Mouse (Mus musculus) layer of hippocampus, adult 9-10 months (tissue): ENCODE data around the gene Agpat4.
"Not testable (repeated sequence)": the region's sequence is repeated elsewhere in the genome, so short reads cannot be mapped to it uniquely, and the experiment has no call there.

Source experiments
- DNase-seq: peaks from one replicate; pipeline ENCODE4 v3.0.0; 2022; ENCODE audit warnings: low spot score

The Agpat4 gene

DNA sequence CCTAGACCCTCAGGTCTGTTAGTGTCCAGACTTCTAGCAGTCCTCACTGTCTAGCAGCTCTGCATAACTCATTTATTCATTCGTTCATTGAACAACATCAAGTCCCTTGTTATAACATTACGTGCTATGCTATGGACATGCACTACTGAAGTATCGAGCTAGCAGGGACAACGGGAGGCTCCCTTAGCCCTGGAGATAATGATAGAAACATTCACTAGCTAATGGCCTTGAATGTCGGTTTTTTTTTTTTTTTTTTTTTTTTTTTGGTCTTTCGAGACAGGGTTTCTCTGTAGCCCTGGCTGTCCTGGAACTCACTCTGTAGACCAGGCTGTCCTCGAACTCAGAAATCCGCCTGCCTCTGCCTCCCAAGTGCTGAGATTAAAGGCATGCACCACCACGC lies 3.8 kb downstream of the Agpat4 start:
- DNase-seq, result not testable (repeated sequence)

DNA sequence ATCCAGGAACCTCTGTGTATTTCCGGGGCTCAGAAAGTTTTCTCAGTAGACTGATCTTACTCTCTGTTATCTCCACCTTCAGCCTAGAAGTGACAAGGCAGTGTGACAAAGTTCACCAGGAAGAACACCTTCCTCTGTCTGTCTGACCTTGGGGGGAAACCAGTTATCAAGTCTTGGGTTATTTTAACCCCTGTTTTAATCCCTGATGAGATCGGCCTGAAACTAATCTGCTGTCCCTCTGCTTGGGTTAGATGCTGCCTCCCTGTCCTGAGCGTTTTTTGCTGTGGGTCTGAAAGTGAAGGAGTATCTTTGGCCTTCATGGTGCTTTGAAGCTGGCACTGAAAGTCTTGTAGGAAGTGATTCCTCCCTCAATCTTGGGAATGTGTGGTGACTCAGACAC lies 4.7 kb downstream of the Agpat4 start:
- DNase-seq, result no peak

DNA sequence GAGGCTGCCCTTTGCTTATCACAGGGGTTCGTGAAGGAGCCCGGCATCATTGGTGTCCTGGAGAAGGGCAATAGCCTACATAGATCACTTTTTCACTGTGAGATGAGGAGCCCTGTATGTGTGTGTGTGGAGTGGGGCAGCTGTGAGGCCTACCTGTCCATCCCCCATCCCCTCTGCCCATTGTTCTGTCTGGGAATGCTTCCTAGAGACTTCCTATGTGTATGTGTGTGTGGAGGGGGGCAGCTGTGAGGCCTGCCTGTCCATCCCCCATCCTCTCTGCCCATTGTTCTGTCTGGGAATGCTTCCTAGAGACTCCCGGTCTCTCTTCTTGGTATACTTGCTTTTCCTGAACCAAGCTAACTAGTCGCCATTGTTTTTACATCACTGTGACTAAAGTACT lies 8.6 kb downstream of the Agpat4 start:
- no peak for DNase-seq

DNA sequence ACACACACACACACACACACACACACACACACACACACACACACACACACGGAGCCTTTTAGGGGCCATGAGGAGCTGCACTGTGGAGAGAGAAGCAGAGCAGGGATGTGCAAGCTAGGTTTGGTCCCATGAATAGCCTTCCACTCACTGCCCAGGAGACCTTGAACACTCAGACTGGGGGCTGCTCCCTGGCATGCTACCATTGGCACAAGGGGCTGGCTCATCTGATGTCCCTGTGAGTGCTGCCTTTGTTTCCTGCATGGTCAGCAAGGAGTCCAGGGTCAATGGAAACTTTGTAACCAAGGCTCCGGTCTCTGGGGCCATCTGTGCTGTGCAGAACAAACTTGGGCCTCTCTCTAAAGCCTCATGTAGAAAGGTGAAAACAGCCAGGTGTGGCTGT lies 10.5 kb downstream of the Agpat4 start:
- no peak for DNase-seq

- no peak for DNase-seq
Measured at GRCm38 (mm10) chr17:12131171-12131570, 12.7 kb downstream of the Agpat4 start.

DNA sequence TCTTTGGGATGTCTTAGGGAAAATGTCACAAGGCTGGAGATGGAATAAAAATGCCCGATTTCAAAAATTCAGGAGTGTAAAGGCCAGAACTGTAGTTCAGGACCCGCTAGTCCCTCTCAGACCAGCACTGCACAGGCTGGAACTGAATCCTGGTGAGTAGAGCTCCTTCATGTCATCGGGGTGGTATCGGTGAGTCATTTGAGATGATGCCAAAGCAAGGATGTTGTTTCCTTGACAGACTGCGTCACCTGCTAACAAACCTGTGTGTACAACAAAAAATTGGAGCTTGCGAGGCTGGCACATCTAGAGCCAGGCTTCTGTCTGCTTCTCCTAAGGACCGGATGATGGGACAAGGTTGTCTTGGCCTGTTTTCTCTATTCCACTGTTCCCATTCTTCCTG lies 13.1 kb downstream of the Agpat4 start:
- DNase-seq, result no peak

- no peak for DNase-seq
Measured at GRCm38 (mm10) chr17:12132904-12133303, 14.4 kb downstream of the Agpat4 start.

- DNase-seq, result no peak
Measured at GRCm38 (mm10) chr17:12133985-12134384, 15.5 kb downstream of the Agpat4 start.

DNA sequence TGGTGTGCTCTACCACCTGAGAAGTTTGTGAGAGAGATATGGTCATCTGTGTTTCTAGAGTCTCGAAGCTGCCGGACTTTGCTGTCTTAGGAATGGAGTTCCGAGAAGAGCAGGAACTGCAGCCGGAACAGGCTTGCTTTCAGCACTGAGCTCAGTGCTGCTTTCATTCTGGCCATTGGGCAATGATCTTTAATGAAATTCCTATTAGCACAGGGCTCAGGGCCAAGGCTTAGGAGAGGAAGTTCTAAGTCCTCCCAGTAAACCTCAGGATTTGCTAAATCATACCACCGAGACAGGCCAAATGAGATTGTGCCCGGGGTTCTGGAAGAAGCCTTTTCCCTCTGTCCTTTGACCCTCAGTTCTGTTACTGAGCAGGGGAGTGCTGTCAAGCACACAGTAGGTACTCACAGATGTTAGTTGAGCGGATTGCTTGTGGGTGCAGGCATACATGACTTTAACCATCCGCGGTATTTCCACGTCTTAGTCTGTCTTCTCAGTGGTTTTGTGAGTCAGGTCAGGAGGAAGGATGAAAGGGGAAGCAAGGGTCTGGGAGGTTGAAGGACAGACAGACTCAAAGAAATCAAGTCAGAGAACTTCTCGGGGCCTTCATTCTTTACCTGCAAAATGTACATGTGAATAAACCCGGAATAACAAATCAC lies 16.6 kb downstream of the Agpat4 start:
- DNase-seq, result no peak

GRCm38 (mm10) chr17:12138355-12138754 lies 19.9 kb downstream of the Agpat4 start:
- DNase-seq, result no peak

- no peak for DNase-seq
Measured at GRCm38 (mm10) chr17:12143948-12144364, 25.5 kb downstream of the Agpat4 start.

DNA sequence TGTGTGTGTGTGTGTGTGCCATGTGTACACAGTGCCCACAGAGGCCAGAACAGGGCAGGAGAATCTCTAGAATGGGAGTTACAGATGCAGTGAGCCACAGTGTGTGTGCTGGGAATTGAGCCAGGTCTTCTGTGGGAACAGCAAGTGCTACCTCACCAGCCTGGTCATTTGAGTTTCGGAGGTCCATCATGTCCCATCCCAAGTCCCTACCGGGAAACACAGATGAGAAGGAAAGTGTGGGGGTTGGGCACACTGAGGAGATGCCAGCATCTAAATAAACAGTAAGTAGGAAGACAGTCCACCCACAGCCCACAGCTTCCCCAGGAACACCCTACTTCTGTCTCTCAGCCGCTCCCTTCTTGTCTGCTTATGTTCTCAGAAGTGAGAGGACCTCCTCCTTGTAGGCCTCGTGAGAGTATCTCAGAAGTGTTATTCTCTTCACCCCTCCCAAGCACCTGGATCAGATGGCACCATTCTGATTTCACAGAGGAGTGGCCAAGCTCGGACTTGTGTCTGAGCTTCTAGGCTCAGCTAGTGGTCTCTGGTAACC lies 27.7 kb downstream of the Agpat4 start:
- no peak for DNase-seq

DNA sequence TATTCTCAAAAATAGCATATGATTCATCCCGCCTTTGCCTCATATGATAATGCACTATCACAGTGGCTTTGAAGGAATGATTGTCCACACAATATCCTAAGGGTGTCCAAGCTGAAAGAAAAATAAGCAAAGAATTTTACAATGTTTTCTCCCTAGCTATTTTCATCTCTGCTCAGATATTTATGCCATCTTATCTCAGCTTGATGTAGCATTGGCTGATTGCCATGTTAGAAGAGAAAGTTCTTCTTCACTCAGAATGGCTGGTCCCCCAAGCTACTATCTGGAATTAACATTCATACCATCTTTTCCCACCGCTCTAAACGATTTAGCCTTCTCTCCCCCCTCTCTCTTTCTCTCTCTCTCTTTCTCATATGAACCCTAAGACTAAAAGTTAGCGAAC lies 29.3 kb downstream of the Agpat4 start:
- no peak for DNase-seq

DNA sequence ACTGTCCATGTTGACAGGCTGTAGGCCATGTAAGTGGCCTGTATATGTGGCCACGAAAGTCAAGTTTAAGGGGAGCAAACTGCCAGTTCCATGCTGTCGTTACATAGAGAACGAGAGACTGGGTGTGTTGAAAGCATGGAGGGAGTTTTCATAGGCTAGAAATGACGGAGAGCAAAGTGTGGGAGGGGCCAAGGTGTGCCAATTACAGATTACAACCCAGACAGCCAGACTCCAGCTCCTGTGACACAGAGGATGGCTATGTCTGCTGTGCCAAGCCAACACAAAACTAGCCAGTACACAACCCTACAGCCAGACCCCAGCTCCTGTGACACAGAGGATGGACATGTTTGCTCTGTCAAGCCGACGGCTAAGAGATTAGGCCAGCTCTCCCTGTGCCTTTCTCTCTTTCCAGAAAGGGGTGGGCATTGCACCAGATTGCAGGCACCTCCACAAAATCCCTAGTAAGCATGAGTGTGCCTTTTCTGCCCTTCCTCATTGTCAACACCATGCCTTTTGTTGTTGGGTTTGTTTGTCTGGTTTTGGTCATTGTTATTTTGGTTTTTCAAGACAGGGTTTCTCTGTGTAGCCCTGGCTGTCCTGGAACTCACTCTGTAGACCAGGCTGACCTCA lies 30.8 kb downstream of the Agpat4 start:
- DNase-seq, result no peak

DNA sequence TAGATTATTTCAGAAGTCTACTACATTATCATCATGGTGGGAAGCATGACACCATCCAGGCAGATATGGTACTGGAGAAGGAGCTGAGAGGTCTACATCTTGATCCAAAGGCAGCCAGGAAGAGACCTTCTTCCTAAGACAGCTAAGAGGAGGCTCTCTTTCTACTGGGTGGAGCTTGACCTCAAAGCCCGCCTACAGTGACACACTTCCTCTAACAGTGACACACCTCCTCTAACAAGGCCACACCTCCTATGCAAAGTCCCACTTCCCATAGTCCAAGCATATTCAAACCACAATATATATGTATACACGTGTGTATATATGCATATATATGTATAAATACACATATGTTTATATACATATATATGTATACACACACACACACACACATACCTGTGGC lies 32.5 kb downstream of the Agpat4 start:
- DNase-seq, result no peak

GRCm38 (mm10) chr17:12154260-12154659 lies 35.8 kb downstream of the Agpat4 start:
- DNase-seq, result no peak

GRCm38 (mm10) chr17:12155236-12155635 lies 36.7 kb downstream of the Agpat4 start:
- DNase-seq, result no peak

DNA sequence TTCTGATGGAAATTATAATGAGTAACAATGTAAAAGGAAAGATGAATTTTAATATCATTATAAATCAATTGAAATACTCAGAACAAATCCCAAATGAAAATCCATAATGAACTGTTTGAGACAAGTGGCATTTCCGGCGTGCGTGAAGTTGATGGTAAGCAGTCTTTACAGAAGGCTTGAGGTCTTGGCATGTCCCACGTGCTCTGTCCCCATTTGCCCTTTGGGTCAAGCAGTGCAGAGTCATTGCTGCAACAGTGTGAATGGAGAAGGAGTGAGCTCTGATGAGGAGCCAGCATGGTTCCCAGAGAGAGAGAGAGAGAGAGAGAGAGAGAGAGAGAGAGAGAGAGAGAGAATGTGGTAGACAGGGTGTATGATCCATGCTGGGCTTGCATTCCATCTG lies 37.4 kb downstream of the Agpat4 start:
- no peak for DNase-seq

- no peak for DNase-seq
Measured at GRCm38 (mm10) chr17:12156661-12157060, 38.2 kb downstream of the Agpat4 start.

DNA sequence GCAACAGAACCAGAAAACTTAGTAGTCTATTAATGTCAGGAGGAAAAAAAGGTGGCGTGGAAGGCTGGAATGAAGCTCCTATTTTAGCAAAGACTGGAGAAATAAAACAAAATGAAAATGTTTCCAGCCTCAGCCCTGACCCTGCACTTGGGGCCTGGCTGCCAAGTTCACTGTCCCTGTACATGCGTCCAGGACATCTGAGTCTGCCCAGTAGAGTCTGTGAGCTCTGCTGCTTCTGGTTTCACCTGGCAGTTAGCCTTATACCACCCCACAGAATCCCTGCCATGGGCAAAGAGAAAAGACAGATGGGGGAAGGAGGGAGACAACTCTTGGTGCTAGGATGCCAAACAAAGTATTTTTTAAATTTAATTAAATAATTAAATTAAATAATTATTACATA lies 38.7 kb downstream of the Agpat4 start:
- DNase-seq, result no peak

DNA sequence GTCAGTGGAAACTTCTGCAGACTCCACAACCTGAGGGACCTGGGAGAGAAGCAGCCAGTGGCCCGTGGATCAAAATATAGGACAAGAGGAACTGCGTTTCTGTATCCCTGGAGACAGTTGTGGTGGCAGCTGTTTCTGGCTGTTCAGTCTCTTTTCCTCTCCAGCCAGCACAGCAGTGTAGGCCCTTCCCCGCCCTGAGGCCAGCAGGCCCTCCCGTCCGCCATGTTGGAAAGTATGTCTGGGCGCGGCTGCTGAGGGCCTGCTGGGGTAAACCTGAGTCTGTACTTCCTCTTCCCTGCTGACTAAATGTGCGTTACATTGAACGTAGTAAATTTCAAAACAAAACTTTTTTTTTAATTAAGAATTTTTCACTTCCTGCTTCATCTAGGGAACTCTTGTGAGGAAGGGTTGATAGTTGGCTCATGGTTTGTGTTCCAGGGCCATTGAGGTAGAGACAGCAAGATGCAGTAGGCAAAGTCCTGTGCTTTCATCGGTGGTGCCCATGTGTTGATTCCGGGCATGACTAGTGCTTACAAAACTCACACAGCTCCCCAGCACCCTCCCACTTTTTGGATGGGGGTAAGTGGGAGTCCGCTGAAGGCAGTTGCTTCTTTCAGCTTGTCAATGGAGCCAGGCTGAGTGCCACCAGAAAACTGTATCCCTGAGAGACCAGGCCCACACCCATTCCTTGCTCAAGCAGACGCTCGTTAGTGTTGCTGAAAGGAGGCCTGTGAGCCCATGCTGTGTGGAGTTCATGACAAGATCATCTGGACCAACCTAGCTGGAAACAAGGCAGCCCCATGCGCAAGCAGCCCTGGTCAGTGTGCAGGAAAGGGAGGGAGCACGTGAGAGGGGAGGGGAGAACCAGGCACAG lies 40.9 kb downstream of the Agpat4 start:
- DNase-seq, result no peak

DNA sequence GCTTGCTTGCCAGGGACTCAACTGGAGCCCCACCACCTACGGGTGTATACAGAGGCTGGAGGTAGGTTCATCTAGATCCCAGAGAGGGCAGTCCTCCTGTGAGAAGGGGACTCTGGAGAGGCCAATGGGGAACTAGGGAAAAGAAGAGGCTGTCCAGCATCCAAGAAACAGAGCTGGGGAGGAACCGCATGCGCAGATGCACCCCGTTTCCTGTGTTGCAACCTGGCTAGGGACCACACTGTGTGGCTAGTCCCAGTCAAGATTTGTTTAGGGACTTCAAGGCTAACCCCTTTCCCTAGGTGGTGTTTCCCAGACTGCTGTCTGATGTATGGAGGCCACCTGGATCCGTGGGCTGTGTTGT lies 41.5 kb downstream of the Agpat4 start:
- DNase-seq, result no peak

DNA sequence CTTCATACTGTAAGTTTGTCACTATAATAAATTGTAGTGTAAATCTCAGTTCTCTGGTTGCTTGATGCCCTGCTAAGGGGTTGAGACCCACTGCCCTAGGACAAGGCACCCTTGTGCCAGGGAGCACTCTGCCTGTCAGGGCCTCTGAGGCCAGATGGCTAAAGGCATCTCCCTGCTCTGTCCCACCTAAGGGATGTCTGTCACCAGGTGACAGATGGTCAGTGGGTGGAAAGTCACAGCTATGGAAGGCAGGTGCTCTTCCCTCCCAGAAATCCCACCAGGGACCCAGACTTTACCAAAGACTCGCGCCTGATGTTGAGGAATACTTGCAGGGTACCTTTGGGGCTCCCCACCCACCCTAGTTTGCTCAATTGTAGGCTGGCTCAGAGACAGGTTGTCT lies 42.0 kb downstream of the Agpat4 start:
- DNase-seq, result no peak
